Mouse (Mus musculus): ENCODE measurements at regions not wholly inside any gene's neighbourhood (a gene's known extent, or its start where the extent isn't known, plus 50 kb on each side); places are given as distances from the start of the nearest gene placed in this dataset.

- TF ChIP-seq CTCF (IDR thresholded peaks at IDR 0.05; ENCODE audit: low read depth), result no peak
- TF ChIP-seq EP300 (IDR thresholded peaks at IDR 0.05; ENCODE audit: low read depth), result no peak
Measured at GRCm38 (mm10) chr3:18934891-18935290, 693.6 kb downstream of the 1700064H15Rik start.

Data from liver, postnatal 0 days (tissue).